Mouse (Mus musculus) midbrain, embryonic 11.5 days (tissue): ENCODE results near the gene Mnt. TPM values are rescaled to one million over a fixed set of nuclear protein-coding genes. Genes with fewer than 3 reads are reported as not detected.

ENCODE experiments used
- ATAC-seq: fragments of 200-750 bp; cut with Nextera tagmentation; 2 replicates; pipeline ENCODE4 v1.8.0; 2017; ENCODE audit warnings: moderate TSS enrichment, moderate library complexity; ENCODE audit not compliant: low FRiP score
- DNase-seq: peaks from one replicate; pipeline ENCODE4 v3.0.0; 2015; ENCODE audit warnings: low spot score; ENCODE audit errors: missing footprints
- H3K27ac ChIP-seq: fragments of 300-500 bp; sonication (generic); 2 replicates; pipeline ENCODE4 v1.5.1; 2014; ENCODE audit warnings: low read depth, low read length
- H3K27me3 ChIP-seq: fragments of 300-500 bp; sonication (generic); 2 replicates; pipeline ENCODE4 v1.6.1; 2014; ENCODE audit warnings: mild to moderate bottlenecking, low read length, moderate library complexity, mixed read lengths; ENCODE audit not compliant: control insufficient read depth, insufficient read depth
- H3K36me3 ChIP-seq: fragments of 300-500 bp; sonication (generic); 2 replicates; pipeline ENCODE4 v1.6.1; 2014; ENCODE audit warnings: mild to moderate bottlenecking, low read length, moderate library complexity, mixed read lengths; ENCODE audit not compliant: control insufficient read depth, insufficient read depth
- H3K4me1 ChIP-seq: fragments of 300-500 bp; sonication (generic); 2 replicates; pipeline ENCODE4 v1.6.1; 2014; ENCODE audit warnings: low read length; ENCODE audit not compliant: control insufficient read depth, insufficient read depth
- H3K4me2 ChIP-seq: fragments of 300-500 bp; sonication (generic); 2 replicates; pipeline ENCODE4 v1.6.1; 2014; ENCODE audit warnings: mild to moderate bottlenecking, moderate library complexity
- H3K4me3 ChIP-seq: fragments of 300-500 bp; sonication (generic); 2 replicates; pipeline ENCODE4 v1.5.1; 2014; ENCODE audit warnings: low read depth, low read length
- H3K9ac ChIP-seq: fragments of 300-500 bp; sonication (generic); 2 replicates; pipeline ENCODE4 v1.6.1; 2014; ENCODE audit warnings: low read length
- H3K9me3 ChIP-seq: fragments of 300-500 bp; sonication (generic); 2 replicates; pipeline ENCODE4 v1.6.1; 2016; ENCODE audit warnings: low read length; ENCODE audit not compliant: control insufficient read depth
- WGBS: fragments of 180-500 bp; shearing (Covaris S2); extraction: QIAGEN DNeasy Blood & Tissue Kit; methylation state at CpG from one replicate; pipeline ENCODE4 v1.1.7; 2014; 5-methylcytosine and 5-hydroxymethylcytosine counted together
- polyA plus RNA-seq: library from polyadenylated mRNA; unstranded; fragments of >200 nt; fragmentation: Nextera tagmentation; extraction: Ambion mirVana; gene quantifications from 2 replicates; pipeline ENCODE4 v1.2.1, GENCODE M21; 2014

Mnt gene
- polyA plus RNA-seq, 1 experiment from 2014 or later = 4.5 TPM

DNA sequence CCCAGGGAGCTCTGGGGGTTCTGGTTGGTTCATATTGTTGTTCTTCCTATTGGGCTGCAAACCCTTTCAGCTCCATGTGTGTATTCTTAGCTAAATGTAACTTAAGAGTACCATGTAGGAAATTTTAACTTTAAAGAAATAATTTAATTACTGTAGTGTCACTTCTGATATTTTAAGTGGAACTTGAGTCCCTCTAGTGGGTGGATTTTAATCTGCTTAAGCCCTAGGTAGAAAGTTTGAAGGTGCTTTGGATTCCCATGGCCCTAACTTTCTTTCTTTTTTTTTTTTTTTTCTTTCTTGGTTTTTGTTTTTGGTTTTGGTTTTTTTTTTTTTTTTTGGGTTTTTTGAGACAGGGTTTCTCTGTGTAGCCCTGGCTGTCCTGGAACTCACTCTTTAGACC lies 14.9 kb upstream of the Mnt start:
- ATAC-seq (no peak), DNase-seq (no peak)
- Histone ChIP-seq H3K4me1 (no peaks in the 10 kb centered on the region), H3K27me3 (no peaks in the 10 kb centered on the region), H3K4me2 (no peak overlapping the region), H3K9me3 (no peaks in the 10 kb centered on the region), H3K4me3 (no peak overlapping the region), H3K36me3 (no peaks in the 10 kb centered on the region), H3K27ac (no peak overlapping the region), H3K9ac (no peak overlapping the region)

DNA sequence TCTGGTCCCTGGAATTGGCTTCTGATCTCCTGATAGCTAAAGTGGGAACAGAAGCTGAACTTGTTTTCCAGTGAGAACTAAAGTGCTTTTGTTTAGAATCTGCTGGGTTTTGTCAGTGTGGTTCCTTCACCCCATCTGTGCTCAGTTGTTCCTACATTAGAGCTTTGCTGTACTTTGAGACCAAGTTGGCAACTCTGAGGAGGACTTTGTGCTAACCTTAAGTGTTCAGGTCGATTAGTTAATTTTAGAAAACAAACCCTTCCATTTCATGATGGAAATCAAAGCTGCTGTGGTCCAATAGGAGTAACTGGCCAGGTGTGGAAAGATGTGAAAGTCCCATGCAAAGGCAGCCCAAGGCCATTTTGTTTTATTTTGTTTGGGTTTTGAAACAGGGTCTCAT lies 9.8 kb upstream of the Mnt start:
- Histone ChIP-seq H3K27me3 (no peaks in the 10 kb centered on the region), H3K9me3 (no peaks in the 10 kb centered on the region), H3K4me2 (no peak overlapping the region), H3K4me3 (no peak overlapping the region), H3K36me3 (no peaks in the 10 kb centered on the region), H3K27ac (no peak overlapping the region), H3K9ac (no peak overlapping the region), H3K4me1 (no peaks in the 10 kb centered on the region)
- no peak for DNase-seq
- ATAC-seq = no peak
- 81% methylated on average over 1 of the region's 1 CpGs for WGBS

DNA sequence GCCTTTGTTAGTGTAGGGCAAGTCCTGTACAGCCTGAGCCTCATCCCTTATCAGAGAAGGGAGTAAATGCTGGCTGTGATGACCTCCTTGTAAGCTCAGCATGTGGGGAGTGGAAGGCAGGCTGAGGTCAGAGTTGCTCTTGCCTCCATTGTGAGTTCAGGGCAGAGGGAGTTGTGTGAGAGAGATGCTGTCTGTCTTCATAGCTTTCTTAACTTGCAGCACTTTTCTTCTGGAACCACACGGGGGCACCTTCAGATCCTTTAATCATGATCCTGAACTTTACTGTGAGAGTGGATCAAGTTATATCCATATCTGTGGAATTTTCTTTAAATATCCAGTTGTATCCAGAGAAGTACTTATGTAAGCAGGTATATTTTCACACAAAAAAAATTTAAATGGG lies 9.3 kb upstream of the Mnt start:
- 33% methylated on average over 1 of the region's 1 CpGs for WGBS
- H3K9me3 ChIP-seq = no peaks in the 10 kb centered on the region
- ATAC-seq (no peak), DNase-seq (no peak)
- no peaks in the 10 kb centered on the region for H3K27me3 ChIP-seq
- H3K4me2 ChIP-seq = no peak overlapping the region
- H3K9ac ChIP-seq = no peak overlapping the region
- no peaks in the 10 kb centered on the region for H3K4me1 ChIP-seq
- H3K4me3 ChIP-seq = no peak overlapping the region
- H3K36me3 ChIP-seq = no peaks in the 10 kb centered on the region
- H3K27ac ChIP-seq = no peak overlapping the region

DNA sequence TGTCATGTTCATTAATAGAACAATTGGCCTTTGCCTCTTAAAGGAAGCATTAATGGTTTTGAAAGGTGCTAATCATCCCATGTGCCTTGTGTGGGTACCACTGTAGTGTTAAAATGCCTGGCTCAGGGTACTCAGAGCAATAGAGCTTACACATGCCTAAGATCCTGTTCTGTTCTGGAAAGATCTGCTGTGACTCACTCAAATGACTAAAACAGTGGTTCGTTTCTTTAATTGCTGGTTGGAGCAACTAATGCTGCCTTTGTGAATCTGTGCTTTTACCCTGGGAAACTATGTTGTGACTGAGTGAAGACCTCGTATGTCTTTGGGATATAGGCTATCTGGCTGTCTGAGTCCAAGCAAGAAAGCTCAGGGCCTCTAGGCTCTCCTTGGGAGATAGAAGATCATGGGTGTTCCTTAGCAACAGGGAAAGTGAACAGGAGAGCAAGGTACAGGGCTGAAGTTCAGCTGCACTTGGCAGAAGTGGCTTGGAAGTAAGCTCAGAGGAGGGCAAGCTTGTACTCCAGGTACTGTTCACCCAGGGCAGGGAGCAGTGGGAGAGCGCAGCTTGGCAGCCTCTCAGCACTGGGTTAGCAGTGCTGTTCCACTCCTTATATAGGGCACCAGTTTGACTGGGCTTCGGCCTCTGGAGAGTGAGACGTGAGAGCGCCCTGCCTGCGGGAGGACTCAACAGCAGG lies 7.8 kb upstream of the Mnt start:
- H3K9me3 ChIP-seq = no peaks in the 10 kb centered on the region
- H3K4me2 ChIP-seq = no peak overlapping the region
- DNase-seq = no peak
- no peak for ATAC-seq
- H3K36me3 ChIP-seq = no peaks in the 10 kb centered on the region
- WGBS = 79% methylated on average over 7 of the region's 7 CpGs
- H3K4me1 ChIP-seq = no peaks in the 10 kb centered on the region
- H3K9ac ChIP-seq = no peak overlapping the region
- no peak overlapping the region for H3K27ac ChIP-seq
- H3K4me3 ChIP-seq = no peak overlapping the region
- no peaks in the 10 kb centered on the region for H3K27me3 ChIP-seq

DNA sequence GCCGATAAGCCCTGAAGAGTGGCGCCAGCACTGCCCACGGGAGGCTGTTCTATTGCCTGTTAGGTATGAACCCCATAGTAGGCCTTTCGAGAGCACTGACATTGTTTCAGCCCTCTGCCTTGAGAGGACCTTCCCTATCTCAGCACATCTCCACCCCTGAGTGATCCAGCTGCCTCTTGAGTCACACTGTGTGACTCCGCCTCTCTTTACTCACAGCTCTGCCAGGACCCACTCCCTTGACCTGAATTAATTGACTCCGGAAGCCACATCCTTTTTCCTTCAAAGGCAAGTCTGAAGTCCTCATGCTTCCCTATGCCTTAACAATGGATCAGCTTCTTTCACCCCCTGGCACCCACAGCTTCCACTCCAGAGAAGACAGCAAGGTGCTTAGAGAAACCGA lies 4.6 kb upstream of the Mnt start:
- Histone ChIP-seq H3K4me3 (no peak overlapping the region), H3K9me3 (no peaks in the 10 kb centered on the region), H3K4me1 (0 out of 2 replicates have a peak, but pooled peaks cover 3% of the 10 kb centered on the region), H3K27me3 (no peaks in the 10 kb centered on the region), H3K9ac (no peak overlapping the region), H3K36me3 (no peaks in the 10 kb centered on the region), H3K27ac (no peak overlapping the region), H3K4me2 (no peak overlapping the region)
- ATAC-seq = no peak
- 73% methylated on average over 7 of the region's 7 CpGs for WGBS
- DNase-seq = no peak

DNA sequence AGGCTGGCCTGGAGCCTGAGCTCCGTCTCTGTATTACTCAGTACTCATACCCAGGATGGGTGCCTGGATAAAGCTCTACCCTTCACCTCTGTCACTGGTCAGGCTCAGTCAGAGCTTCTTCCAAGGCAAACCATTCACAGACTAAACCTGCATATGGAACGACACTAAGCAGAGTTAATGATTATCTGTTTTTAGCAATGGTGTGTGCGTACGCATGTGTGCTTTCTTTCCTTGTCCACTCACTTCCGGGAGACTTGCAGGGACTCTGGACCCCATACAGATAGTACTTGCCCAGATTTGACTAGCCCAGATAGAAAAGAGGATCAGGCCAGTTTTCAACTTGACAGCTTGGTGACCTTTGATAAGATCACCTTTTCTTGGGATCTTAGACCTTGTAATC lies 4.0 kb upstream of the Mnt start:
- H3K4me2 ChIP-seq = no peak overlapping the region
- H3K27me3 ChIP-seq = no peaks in the 10 kb centered on the region
- H3K4me1 ChIP-seq = 0 out of 2 replicates have a peak, but pooled peaks cover 3% of the 10 kb centered on the region
- WGBS = 98% methylated on average over 5 of the region's 5 CpGs
- DNase-seq = no peak
- no peaks in the 10 kb centered on the region for H3K36me3 ChIP-seq
- no peak overlapping the region for H3K4me3 ChIP-seq
- no peak overlapping the region for H3K27ac ChIP-seq
- no peak overlapping the region for H3K9ac ChIP-seq
- no peak for ATAC-seq
- H3K9me3 ChIP-seq = no peaks in the 10 kb centered on the region

DNA sequence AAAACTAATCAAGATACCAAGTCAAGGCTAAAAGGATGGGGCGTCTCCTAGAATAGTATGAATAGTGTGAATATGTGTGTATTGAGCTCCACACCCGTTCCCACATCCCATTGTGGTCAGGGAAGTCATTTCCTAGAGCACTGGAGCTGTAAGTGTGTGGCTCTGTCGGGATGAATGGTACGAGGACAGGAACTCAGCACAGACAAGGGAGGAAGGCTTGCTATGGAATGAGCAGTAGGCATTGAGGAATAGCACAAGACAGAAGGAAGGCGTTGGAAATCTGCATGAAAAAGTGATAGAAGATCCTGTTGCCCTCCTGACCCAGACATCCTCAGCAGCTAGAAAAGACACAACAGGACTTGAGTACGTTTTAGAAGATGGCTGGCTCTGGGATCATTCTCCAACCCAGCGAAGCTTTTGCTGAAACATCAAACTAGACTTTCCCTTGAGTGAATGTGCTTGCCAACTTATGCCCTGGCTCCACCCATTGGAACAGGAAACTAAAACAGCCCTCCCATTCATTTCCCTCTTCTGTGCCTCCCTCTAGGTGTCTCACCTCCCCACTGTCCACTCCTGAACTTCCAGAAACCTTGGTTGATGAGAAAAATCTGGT lies 2.8 kb upstream of the Mnt start:
- 76% methylated on average over 7 of the region's 7 CpGs for WGBS

DNA sequence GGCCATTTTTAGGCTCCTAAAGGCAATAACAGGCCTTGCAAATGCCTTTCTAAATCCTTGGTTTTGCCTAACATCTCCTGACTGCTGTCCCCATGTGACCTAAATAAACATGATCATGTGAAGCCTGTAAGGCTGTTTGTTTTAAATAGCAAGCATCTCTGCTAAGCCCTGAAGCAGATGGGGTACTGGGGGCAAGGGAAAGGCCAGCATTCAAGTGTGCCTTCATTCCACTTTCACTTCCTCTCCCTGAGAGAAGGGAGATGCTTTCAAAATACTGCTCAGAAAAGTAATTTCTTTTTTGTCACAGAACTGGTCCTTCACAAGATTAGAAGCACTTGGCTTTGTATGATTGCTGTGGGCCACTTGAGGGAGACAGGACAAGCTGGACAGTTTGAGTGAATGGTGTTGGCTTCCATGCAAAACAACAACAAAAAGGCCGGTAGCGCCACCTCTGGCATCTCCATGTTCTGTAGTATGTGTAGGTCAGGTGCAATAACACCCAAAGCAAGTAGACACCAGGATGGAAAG lies 2.3 kb upstream of the Mnt start:
- Histone ChIP-seq H3K4me3 (no peak overlapping the region), H3K4me1 (peaks cover 13% of the 10 kb centered on the region), H3K36me3 (no peaks in the 10 kb centered on the region), H3K4me2 (no peak overlapping the region), H3K27me3 (no peaks in the 10 kb centered on the region), H3K9me3 (no peaks in the 10 kb centered on the region), H3K9ac (no peak overlapping the region), H3K27ac (no peak overlapping the region)
- ATAC-seq = no peak
- DNase-seq = no peak
- 26% methylated on average over 2 of the region's 2 CpGs for WGBS

More for the DNA sequence above, 2.8 kb upstream of the Mnt start:
- Histone ChIP-seq H3K27me3 (no peaks in the 10 kb centered on the region), H3K9me3 (no peaks in the 10 kb centered on the region), H3K36me3 (no peaks in the 10 kb centered on the region), H3K4me3 (no peak overlapping the region), H3K4me1 (peaks cover 7% of the 10 kb centered on the region), H3K27ac (no peak overlapping the region), H3K9ac (no peak overlapping the region), H3K4me2 (no peak overlapping the region)
- ATAC-seq (no peak), DNase-seq (no peak)

DNA sequence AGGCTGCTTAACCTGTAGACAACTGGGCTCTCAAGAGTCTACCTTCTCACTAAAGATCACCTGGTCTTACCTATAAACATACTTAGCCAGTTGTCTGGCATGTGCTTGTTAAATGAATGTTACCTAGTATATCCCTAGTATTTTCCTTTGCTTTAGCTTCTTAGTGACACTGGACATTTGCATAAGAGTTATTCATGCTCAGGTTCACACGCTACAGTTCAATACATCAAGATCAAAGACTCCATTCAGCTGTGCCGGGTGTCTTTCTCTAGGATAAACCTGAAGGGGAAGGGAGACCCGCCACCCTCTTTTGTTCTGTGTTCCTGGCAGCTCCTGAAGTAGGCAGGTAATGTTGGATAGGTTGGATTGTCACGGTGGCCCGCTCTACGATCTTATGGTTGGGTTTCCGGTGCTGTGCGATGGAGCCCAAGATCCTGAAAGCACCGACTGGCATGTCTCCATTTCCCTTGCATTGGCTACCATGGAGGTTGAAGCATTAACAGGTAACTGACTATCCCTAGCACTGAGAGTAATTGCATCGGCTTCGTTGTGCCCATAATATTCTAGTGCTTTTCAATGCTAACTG lies 1.7 kb upstream of the Mnt start:
- Histone ChIP-seq H3K27ac (no peak overlapping the region), H3K4me3 (peak overlapping the region; percentile 81), H3K9me3 (no peaks in the 10 kb centered on the region), H3K27me3 (no peaks in the 10 kb centered on the region), H3K4me1 (peaks cover 16% of the 10 kb centered on the region), H3K36me3 (no peaks in the 10 kb centered on the region), H3K4me2 (peak overlapping the region; percentile 87), H3K9ac (peak overlapping the region; percentile 50; the same call in 1 of the 2 replicates)
- no peak for DNase-seq
- 11% methylated on average over 11 of the region's 11 CpGs for WGBS
- no peak for ATAC-seq
